Mouse (Mus musculus): Measurements from ENCODE around the gene Map2k2. TPM values are rescaled to one million over a fixed set of nuclear protein-coding genes. Genes with fewer than 3 reads are reported as not detected.
"Not testable (repeated sequence)": the region's sequence is repeated elsewhere in the genome, so short reads cannot be mapped to it uniquely, and the experiment has no call there.

Gene Map2k2
- polyA plus RNA-seq (2015; fragmentation: Nextera tagmentation; extraction: Ambion mirVana) = 144 and 151 TPM in 2 replicates

DNA sequence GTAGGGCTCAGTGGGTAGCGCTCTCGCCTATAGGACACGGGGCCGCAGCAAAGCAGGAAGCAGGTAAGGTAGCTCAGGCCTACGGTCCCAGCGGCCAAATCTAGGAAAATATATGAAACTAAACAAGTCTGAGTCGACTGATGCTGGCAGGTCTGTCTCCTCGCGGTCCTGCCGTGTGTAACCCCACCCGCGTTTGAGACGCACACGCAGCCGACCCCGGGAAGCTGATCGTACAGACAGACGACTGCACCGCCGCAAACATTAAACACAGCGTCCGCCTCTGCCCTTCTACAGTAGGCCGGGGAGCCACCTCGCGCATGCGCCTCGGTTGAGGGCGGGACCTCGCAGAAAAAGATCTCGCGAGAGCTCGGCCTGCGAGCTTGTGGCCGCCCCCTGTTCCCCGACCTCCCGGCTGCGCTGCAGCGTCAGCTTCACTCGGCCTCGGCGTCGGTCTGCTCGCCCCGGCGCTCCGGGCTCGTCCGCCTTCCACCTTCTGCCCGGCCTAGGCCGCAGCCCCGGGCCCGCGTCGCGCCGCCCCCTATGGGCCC is at the start of gene Map2k2:
Gene Map2k2 (plus strand): TSS at position 351 of the 548 bp plus-strand sequence.
- H3K4me1 ChIP-seq (replicated peaks; ENCODE audit: control insufficient read depth, insufficient read depth, low read length) = peaks cover 9% of the 10 kb centered on the region
- H3K27me3 ChIP-seq (ENCODE audit: control insufficient read depth, insufficient read depth, low read depth, low read length) = no peaks in the 10 kb centered on the region
- no peaks in the 10 kb centered on the region for H3K9me3 ChIP-seq (ENCODE audit: control insufficient read depth, low read length)
- ATAC-seq (ENCODE audit: low read depth) = peak; percentile 97
- H3K27ac ChIP-seq (ENCODE audit: low read length) = peak within 1 kb of the TSS; percentile 100
- under 1% methylated on average over 56 of the region's 56 CpGs for WGBS
- peak within 1 kb of the TSS; percentile 76 for H3K4me2 ChIP-seq (ENCODE audit: low read depth, low read length)
- H3K4me3 ChIP-seq (ENCODE audit: low read length) = peak within 1 kb of the TSS; percentile 97
- peaks cover 19% of the 10 kb centered on the region for H3K36me3 ChIP-seq (ENCODE audit: control insufficient read depth, insufficient read depth, low read length)
- H3K9ac ChIP-seq (ENCODE audit: low read length) = peak within 1 kb of the TSS; percentile 96

DNA sequence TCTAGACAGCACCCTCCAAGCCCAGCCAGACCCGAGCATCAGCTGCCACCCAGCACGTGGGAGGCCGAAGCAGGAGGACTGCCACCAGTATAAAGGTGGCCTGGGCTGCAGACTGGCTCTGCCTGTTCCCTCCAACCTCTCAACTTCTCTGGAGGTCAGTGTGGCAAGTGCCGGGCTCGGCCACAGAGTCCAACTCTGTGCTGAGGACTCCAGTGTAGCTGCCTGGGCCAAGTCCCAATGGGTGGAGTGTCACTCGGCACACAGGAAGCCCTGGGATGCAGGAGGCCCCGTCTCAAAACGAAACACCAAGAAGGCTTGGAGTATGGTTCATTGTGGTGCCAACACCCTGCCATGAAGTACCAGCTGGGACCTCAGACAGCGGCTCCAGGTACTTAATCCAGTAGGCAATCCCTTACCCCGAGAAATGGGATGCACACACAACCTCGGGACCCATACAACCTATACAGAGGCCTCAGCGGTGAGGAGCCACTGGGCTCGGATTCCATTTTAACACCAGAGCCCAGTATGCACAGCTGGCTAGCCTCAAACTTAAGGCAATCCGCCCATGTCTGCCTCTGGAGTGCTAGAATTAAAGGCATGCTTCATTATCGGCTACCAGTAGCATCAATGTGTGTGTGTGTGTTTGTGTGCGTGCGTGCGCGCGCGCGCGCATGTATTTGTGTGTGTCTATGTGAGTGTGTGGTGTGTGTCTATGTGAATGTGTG is 48.1 kb upstream of the Map2k2 start:
- H3K27me3 ChIP-seq (ENCODE audit: control insufficient read depth, insufficient read depth, low read depth, low read length) = no peaks in the 10 kb centered on the region
- no peak overlapping the region for H3K4me2 ChIP-seq (ENCODE audit: low read depth, low read length)
- H3K9ac ChIP-seq (ENCODE audit: low read length) = no peak overlapping the region
- H3K36me3 ChIP-seq (ENCODE audit: control insufficient read depth, insufficient read depth, low read length) = no peaks in the 10 kb centered on the region; the same call in 1 of the 2 replicates
- H3K4me3 ChIP-seq (ENCODE audit: low read length) = no peak overlapping the region
- H3K9me3 ChIP-seq (ENCODE audit: control insufficient read depth, low read length) = no peaks in the 10 kb centered on the region
- 89% methylated on average over 23 of the region's 23 CpGs for WGBS
- peaks cover 9% of the 10 kb centered on the region for H3K4me1 ChIP-seq (replicated peaks; ENCODE audit: control insufficient read depth, insufficient read depth, low read length)
- no peak for ATAC-seq (ENCODE audit: low read depth)
- no peak overlapping the region for H3K27ac ChIP-seq (ENCODE audit: low read length)

DNA sequence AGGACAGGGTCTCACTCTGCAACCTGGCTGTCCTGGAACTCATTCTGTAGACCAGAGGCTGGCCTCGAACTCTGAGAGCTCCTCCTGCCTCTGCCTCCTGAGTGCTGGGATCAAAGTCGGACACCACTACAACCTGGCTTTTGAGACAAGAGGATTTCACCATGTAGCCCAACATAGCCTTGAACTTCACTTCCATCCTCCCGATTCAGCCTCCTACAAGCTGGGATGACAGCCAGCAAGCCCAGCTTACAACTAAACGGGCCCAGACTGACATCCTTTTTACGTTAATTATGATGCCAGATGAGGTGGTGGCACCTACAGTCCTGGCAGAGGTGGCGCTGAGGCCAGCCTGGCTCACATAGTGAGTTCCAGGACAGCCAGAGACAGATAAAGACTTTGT is 46.8 kb upstream of the Map2k2 start:
- no peak overlapping the region for H3K27ac ChIP-seq (ENCODE audit: low read length)
- H3K27me3 ChIP-seq (ENCODE audit: control insufficient read depth, insufficient read depth, low read depth, low read length) = no peaks in the 10 kb centered on the region
- peak overlapping the region; percentile 94 for H3K9ac ChIP-seq (ENCODE audit: low read length)
- H3K4me1 ChIP-seq (replicated peaks; ENCODE audit: control insufficient read depth, insufficient read depth, low read length) = peaks cover 9% of the 10 kb centered on the region
- H3K4me3 ChIP-seq (ENCODE audit: low read length) = peak overlapping the region; percentile 97
- H3K4me2 ChIP-seq (ENCODE audit: low read depth, low read length) = peak overlapping the region; percentile 95
- 67% methylated on average over 6 of the region's 6 CpGs for WGBS
- no peaks in the 10 kb centered on the region for H3K36me3 ChIP-seq (ENCODE audit: control insufficient read depth, insufficient read depth, low read length)
- no peak for ATAC-seq (ENCODE audit: low read depth)
- H3K9me3 ChIP-seq (ENCODE audit: control insufficient read depth, low read length) = no peaks in the 10 kb centered on the region

DNA sequence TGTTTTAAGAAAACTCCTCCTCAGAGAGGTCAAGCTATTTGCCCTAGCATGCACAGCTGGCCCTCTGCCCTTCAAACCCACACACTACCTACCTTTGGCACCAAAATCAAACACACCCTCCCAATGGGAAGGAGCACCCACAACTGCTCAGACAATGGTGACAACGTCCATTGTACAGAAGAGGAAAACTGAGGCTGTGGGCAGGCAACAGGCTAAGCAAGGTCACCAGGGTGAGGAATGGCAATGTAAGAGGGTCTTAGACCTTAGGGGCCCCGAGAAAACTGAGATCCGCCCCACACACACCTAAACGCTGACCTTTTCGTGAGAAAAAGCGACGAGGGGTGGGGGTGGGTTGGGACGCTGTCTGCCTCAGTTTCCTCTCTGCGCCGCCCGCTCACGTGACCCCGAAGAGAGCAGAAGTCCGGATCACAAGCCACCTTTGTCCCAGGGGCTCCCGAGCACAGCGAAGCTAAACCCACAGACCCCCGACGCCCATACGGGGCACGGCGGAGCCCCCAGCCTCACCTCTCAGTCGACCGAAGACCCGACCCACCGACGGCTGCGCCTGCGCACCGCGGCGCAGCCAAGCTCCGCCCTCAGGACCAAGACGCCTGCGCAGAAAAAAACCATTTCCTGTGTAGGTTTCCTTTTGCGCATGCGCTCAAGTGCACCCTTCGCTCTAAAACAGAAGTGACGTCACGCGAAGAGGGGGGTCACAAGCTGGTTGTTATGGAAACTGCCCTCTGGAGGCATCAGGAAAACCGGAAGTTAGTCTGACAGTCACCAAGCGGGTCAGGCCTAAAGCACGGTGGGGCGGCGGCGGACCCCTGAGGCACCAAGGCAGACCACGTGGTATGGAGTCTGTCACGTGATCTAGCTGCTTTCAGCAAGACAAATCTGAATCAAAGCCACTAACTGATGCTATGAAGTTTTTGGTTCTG is 45.8 kb upstream of the Map2k2 start, which contains the start of gene Sgta:
Gene Sgta (minus strand): TSS at position 579 of the 941 bp plus-strand sequence.
- H3K9me3 ChIP-seq (ENCODE audit: control insufficient read depth, low read length) = no peaks in the 10 kb centered on the region
- peak; percentile 98 for ATAC-seq (ENCODE audit: low read depth)
- peak within 1 kb of the TSS; percentile 95 for H3K4me2 ChIP-seq (ENCODE audit: low read depth, low read length)
- WGBS = under 1% methylated on average over 48 of the region's 48 CpGs
- peak within 1 kb of the TSS; percentile 94 for H3K9ac ChIP-seq (ENCODE audit: low read length)
- peak within 1 kb of the TSS; percentile 43; the same call in 1 of the 2 replicates for H3K27ac ChIP-seq (ENCODE audit: low read length)
- H3K27me3 ChIP-seq (ENCODE audit: control insufficient read depth, insufficient read depth, low read depth, low read length) = no peaks in the 10 kb centered on the region
- peak within 1 kb of the TSS; percentile 97 for H3K4me3 ChIP-seq (ENCODE audit: low read length)
- H3K4me1 ChIP-seq (replicated peaks; ENCODE audit: control insufficient read depth, insufficient read depth, low read length) = peaks cover 9% of the 10 kb centered on the region
- no peaks in the 10 kb centered on the region for H3K36me3 ChIP-seq (ENCODE audit: control insufficient read depth, insufficient read depth, low read length)

DNA sequence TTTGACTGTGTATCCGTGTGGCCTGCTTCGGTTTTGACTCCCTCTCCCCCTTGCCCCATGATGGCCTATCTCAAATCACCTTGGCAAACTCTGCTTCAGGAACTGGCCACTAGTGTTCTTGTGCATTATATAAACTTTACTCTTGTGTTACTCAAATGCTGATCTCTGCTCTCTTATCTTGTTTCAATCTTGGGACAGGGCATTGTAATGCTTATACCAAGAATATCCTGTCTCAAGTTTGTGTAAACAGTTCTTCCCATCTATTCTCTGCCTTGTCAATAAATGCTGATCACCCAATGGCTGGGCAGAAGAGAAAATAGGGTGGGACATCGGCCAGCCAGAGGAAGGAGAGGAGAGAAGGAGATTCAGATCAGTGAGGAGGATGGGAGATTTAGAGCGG is 43.0 kb upstream of the Map2k2 start:
- Histone ChIP-seq H3K4me2 (ENCODE audit: low read depth, low read length) (no peak overlapping the region), H3K4me3 (ENCODE audit: low read length) (no peak overlapping the region), H3K27me3 (ENCODE audit: control insufficient read depth, insufficient read depth, low read depth, low read length) (no peaks in the 10 kb centered on the region), H3K36me3 (ENCODE audit: control insufficient read depth, insufficient read depth, low read length) (no peaks in the 10 kb centered on the region), H3K4me1 (replicated peaks; ENCODE audit: control insufficient read depth, insufficient read depth, low read length) (peaks cover 9% of the 10 kb centered on the region), H3K9me3 (ENCODE audit: control insufficient read depth, low read length) (no peaks in the 10 kb centered on the region), H3K9ac (ENCODE audit: low read length) (0 out of 2 replicates have a peak overlapping the region, but pooled peaks have one; percentile 26), H3K27ac (ENCODE audit: low read length) (no peak overlapping the region)
- 44% methylated on average over 4 of the region's 4 CpGs for WGBS
- no peak for ATAC-seq (ENCODE audit: low read depth)

DNA sequence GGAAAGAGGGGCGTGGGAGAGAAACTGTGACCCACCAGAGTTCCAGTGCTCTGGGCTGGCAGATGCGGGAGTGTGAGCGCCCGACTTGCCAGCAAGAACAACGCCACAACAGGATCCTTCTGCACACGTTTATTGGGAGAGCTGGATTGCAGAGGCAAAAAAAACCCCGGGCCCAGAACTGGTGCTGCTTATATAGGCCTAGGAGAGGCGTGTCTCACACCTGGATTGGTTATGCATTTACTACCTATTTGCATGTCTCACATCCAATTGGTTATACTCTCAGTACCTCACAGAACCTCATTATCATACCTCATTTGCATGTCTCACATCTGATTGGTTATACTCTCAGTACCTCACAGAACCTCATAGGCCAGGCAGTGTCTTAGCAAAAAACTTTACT is 41.2 kb upstream of the Map2k2 start:
- H3K36me3 ChIP-seq (ENCODE audit: control insufficient read depth, insufficient read depth, low read length); H3K27me3 ChIP-seq (ENCODE audit: control insufficient read depth, insufficient read depth, low read depth, low read length); ATAC-seq (ENCODE audit: low read depth): not testable (repeated sequence)

DNA sequence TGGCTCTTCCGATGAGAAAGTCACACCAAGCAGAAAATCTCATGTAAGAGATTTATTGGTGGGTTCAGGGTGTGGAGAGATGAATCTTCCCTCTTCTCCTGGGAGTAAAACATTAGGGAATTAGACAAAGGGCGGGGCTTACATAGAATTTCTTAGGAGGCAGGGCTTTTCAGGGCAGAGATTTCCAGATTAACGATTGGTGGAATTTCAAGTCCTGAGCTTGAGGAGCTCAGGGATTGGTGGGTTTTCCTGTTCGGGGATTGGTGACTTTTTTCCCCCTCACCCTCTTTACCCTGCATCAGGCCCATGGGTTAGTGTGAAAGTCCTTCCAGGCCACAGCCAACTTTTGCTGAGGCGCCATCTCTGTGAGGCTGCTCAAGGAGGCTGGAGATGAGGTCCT is 37.0 kb upstream of the Map2k2 start:
- H3K9ac ChIP-seq (ENCODE audit: low read length) = no peak overlapping the region
- 69% methylated on average over 5 of the region's 5 CpGs for WGBS

More for the DNA sequence above, 41.2 kb upstream of the Map2k2 start:
- H3K4me2 ChIP-seq (ENCODE audit: low read depth, low read length); H3K4me1 ChIP-seq (replicated peaks; ENCODE audit: control insufficient read depth, insufficient read depth, low read length); H3K9ac ChIP-seq (ENCODE audit: low read length); H3K9me3 ChIP-seq (ENCODE audit: control insufficient read depth, low read length); H3K4me3 ChIP-seq (ENCODE audit: low read length); H3K27ac ChIP-seq (ENCODE audit: low read length): not testable (repeated sequence)
- 80% methylated on average over 8 of the region's 8 CpGs for WGBS

DNA sequence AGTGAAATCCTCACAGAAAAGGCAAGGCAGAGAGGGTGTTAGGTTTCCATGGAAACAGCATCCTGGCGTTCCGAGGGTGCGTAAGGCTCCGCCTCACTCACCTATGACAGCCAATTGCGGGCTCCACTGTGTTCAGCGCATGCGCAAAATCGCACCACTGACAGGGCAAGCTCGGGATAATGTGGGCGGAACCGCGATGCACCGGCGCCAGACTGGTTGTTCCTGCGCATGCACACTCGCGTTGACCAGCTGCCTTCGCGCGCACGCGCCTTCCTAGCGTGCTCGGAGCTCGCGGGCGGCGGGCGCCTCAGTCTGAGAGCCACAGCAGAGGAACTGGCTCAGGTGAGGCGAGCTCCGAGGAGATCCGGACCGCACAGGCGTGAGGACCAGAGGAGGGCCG is 35.9 kb upstream of the Map2k2 start, which contains the start of gene Thop1:
Gene Thop1 (plus strand): TSS at position 200 of the 400 bp plus-strand sequence.
- H3K27me3 ChIP-seq (ENCODE audit: control insufficient read depth, insufficient read depth, low read depth, low read length) = no peaks in the 10 kb centered on the region
- ATAC-seq (ENCODE audit: low read depth) = peak; percentile 98
- H3K4me3 ChIP-seq (ENCODE audit: low read length) = peak within 1 kb of the TSS; percentile 55
- 0 out of 2 replicates have a peak, but pooled peaks cover 2% of the 10 kb centered on the region for H3K36me3 ChIP-seq (ENCODE audit: control insufficient read depth, insufficient read depth, low read length)
- H3K4me2 ChIP-seq (ENCODE audit: low read depth, low read length) = peak within 1 kb of the TSS; percentile 63
- H3K9ac ChIP-seq (ENCODE audit: low read length) = peak within 1 kb of the TSS; percentile 66
- peaks cover 11% of the 10 kb centered on the region for H3K4me1 ChIP-seq (replicated peaks; ENCODE audit: control insufficient read depth, insufficient read depth, low read length)
- no peaks in the 10 kb centered on the region for H3K9me3 ChIP-seq (ENCODE audit: control insufficient read depth, low read length)
- H3K27ac ChIP-seq (ENCODE audit: low read length) = no peak within 1 kb of the TSS
- under 1% methylated on average over 35 of the region's 35 CpGs for WGBS

More for the DNA sequence above, 37.0 kb upstream of the Map2k2 start:
- Histone ChIP-seq H3K9me3 (ENCODE audit: control insufficient read depth, low read length) (no peaks in the 10 kb centered on the region), H3K4me2 (ENCODE audit: low read depth, low read length) (no peak overlapping the region), H3K36me3 (ENCODE audit: control insufficient read depth, insufficient read depth, low read length) (no peaks in the 10 kb centered on the region), H3K27ac (ENCODE audit: low read length) (no peak overlapping the region), H3K27me3 (ENCODE audit: control insufficient read depth, insufficient read depth, low read depth, low read length) (no peaks in the 10 kb centered on the region), H3K4me3 (ENCODE audit: low read length) (no peak overlapping the region), H3K4me1 (replicated peaks; ENCODE audit: control insufficient read depth, insufficient read depth, low read length) (peaks cover 11% of the 10 kb centered on the region)
- ATAC-seq (ENCODE audit: low read depth) = no peak
